Mouse (Mus musculus) urinary bladder, postnatal 0 days (tissue): Measurements from ENCODE around the gene C2cd4b. TPM values are rescaled to one million over a fixed set of nuclear protein-coding genes. Genes with fewer than 3 reads are reported as not detected.

Experiments
- microRNA-seq: library from miRNA; unstranded; fragments of <30 nt; microRNA quantifications from one replicate; pipeline ENCODE4, GENCODE M21; 2016
- polyA plus RNA-seq: library from polyadenylated mRNA; unstranded; fragments of >200 nt; fragmentation: Nextera tagmentation; extraction: Ambion mirVana; gene quantifications from 2 replicates; pipeline ENCODE4 v1.2.1, GENCODE M21; 2015

Gene C2cd4b
- polyA plus RNA-seq: not detected in 2 replicates

DNA sequence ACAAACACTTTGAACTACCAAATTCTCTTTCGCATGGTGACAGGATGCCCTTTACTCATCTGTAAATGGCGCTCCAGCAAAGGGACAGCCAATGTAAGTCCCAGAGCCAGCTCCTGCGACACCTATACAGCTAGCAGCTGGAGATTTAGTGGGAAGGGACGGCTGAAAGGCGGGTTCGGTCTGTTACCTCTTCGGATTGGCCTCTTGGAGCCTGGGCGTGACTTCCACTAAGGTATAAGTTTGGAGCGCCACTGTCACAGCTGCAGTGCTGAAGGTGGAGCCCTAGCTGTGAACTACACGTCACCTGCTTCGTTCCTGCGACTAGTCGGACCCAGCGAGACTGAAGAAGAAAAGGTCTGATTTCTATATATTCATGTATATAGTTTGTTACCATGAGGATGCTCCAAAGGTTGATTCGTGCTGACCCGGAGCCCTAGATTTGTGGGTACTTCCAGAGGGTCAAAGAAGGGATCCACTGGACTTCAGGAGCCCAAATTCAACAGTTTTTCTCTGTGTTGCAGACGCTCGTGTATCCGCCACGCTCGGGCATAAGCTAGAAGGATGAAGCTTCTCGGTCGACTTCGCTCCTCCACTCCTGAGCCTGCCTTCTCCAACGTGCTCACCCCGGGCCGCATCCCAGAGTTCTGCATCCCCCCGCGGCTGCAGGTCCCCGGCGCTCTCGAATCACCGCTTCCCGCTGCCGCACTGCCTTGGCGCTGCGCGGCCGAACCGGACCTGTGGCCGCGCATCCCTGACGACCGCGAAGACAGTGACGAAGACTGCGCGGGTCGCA is at the start of gene C2cd4b:
TSS of gene C2cd4b (plus strand) at position 275 of the 793 bp plus-strand sequence.

Small RNAs within 50 kb of the gene (microRNA-seq; reads per million reads assigned to microRNA genes)
- gene Mir7241 (not detected), gene Mir7242 (not detected)

Other genes starting within 250 kb of the C2cd4b start
- 14.6 and 18.5 TPM in 2 replicates for gene Tln2, start 199.7 kb upstream of the C2cd4b start, polyA plus RNA-seq
- 0.52 and 0.55 TPM in 2 replicates for gene C2cd4a, start 72.9 kb downstream of the C2cd4b start, polyA plus RNA-seq
- gene Vps13c, start 81.0 kb downstream of the C2cd4b start, polyA plus RNA-seq: 3.1 and 3.3 TPM in 2 replicates